Mouse (Mus musculus) myocyte (in vitro differentiated cells): ENCODE results near the gene Cnot2.

Source experiments
- CEBPB ChIP-seq: IDR thresholded peaks from 2 replicates; pipeline ENCODE4 v1.6.1; 2011; ENCODE audit warnings: mild to moderate bottlenecking, moderate library complexity; ENCODE audit not compliant: poor library complexity, insufficient read depth, severe bottlenecking
- E2F4 ChIP-seq: IDR thresholded peaks from one replicate; pipeline ENCODE4 v1.6.1; 2011; ENCODE audit warnings: mild to moderate bottlenecking, control low read depth, moderate library complexity; ENCODE audit not compliant: insufficient read depth
- MAX ChIP-seq: IDR thresholded peaks from one replicate; pipeline ENCODE4 v1.6.1; 2011; ENCODE audit warnings: low read depth, mild to moderate bottlenecking, control low read depth
- MYOG ChIP-seq, 3 experiments: IDR thresholded peaks; one replicate each; pipeline ENCODE4 v1.6.1; 2011; ENCODE audit warnings: control low read depth in 2 of 3, low read depth in 2 of 3, mild to moderate bottlenecking in 2 of 3; ENCODE audit not compliant: insufficient read length in 2 of 3, control insufficient read depth in 1 of 3, insufficient read depth in 1 of 3
- POLR2A ChIP-seq: IDR thresholded peaks from one replicate; pipeline ENCODE4 v1.6.1; 2011; ENCODE audit warnings: low read depth, mild to moderate bottlenecking, control low read depth, moderate library complexity; ENCODE audit not compliant: insufficient read length
- REST ChIP-seq: IDR thresholded peaks from one replicate; pipeline ENCODE4 v1.6.1; 2011; ENCODE audit warnings: mild to moderate bottlenecking, control low read depth, moderate library complexity; ENCODE audit not compliant: insufficient read depth, insufficient read length
- TCF12 ChIP-seq: IDR thresholded peaks from one replicate; pipeline ENCODE4 v1.6.1; 2011; ENCODE audit warnings: mild to moderate bottlenecking, control low read depth; ENCODE audit not compliant: poor library complexity, insufficient read depth, severe bottlenecking
- TCF3 ChIP-seq: IDR thresholded peaks from one replicate; pipeline ENCODE4 v1.6.1; 2011; ENCODE audit warnings: low read depth, control low read depth; ENCODE audit not compliant: insufficient read length
- USF1 ChIP-seq: IDR thresholded peaks from one replicate; pipeline ENCODE4 v1.6.1; 2011; ENCODE audit warnings: low read depth, mild to moderate bottlenecking, control low read depth, moderate library complexity

GRCm38 (mm10) chr10:116444371-116444770, 136.9 kb downstream of the Cnot2 start:
- no peak for TF ChIP-seq MAX
- TF ChIP-seq POLR2A: no peak
- TF ChIP-seq MYOG (IDR thresholded peaks at IDR 0.05; ENCODE audit: control insufficient read depth in 1 of 3, insufficient read depth in 1 of 3, insufficient read length in 2 of 3, low read depth in 2 of 3): no peak
- TF ChIP-seq CEBPB: no peak
- no peak for TF ChIP-seq TCF3
- no peak for TF ChIP-seq TCF12
- no peak for TF ChIP-seq E2F4
- no peak for TF ChIP-seq USF1
- TF ChIP-seq REST: no peak
